Mouse (Mus musculus): ENCODE data around the gene 1190002N15Rik. TPM values are rescaled to one million over a fixed set of nuclear protein-coding genes. Genes with fewer than 3 reads are reported as not detected.

Gene 1190002N15Rik
- 6.9 and 7.7 TPM in 2 replicates for polyA plus RNA-seq (2015; fragmentation: Nextera tagmentation; extraction: Ambion mirVana)

GRCm38 (mm10) chr9:94537970-94538822 lies at the start of gene 1190002N15Rik:
1190002N15Rik (minus strand) TSS chr9:94538081.
- peaks cover 8% of the 10 kb centered on the region for H3K4me1 ChIP-seq (replicated peaks; ENCODE audit: control insufficient read depth, insufficient read depth, low read length)
- H3K27me3 ChIP-seq (ENCODE audit: control insufficient read depth, insufficient read depth, low read depth, low read length): no peaks in the 10 kb centered on the region
- no peaks in the 10 kb centered on the region for H3K9me3 ChIP-seq (ENCODE audit: control insufficient read depth, low read length)
- H3K9ac ChIP-seq (ENCODE audit: low read length): peak within 1 kb of the TSS; percentile 91
- peak within 1 kb of the TSS; percentile 98 for H3K27ac ChIP-seq (ENCODE audit: low read length)
- under 1% methylated on average over 43 of the region's 104 CpGs for WGBS
- H3K36me3 ChIP-seq (ENCODE audit: control insufficient read depth, insufficient read depth, low read length): no peaks in the 10 kb centered on the region
- ATAC-seq (ENCODE audit: low read depth): peak; percentile 90
- H3K4me3 ChIP-seq (ENCODE audit: low read length): peak within 1 kb of the TSS; percentile 88
- H3K4me2 ChIP-seq (ENCODE audit: low read depth, low read length): peak within 1 kb of the TSS; percentile 80

GRCm38 (mm10) chr9:94582309-94582708 lies 44.4 kb upstream of the 1190002N15Rik start:
- Histone ChIP-seq H3K9ac (ENCODE audit: low read length) (no peak overlapping the region), H3K4me2 (ENCODE audit: low read depth, low read length) (no peak overlapping the region), H3K27me3 (ENCODE audit: control insufficient read depth, insufficient read depth, low read depth, low read length) (no peaks in the 10 kb centered on the region), H3K27ac (ENCODE audit: low read length) (peak overlapping the region; percentile 20; the same call in 1 of the 2 replicates), H3K9me3 (ENCODE audit: control insufficient read depth, low read length) (no peaks in the 10 kb centered on the region), H3K4me3 (ENCODE audit: low read length) (no peak overlapping the region), H3K4me1 (replicated peaks; ENCODE audit: control insufficient read depth, insufficient read depth, low read length) (peaks cover 8% of the 10 kb centered on the region; the same call in 1 of the 2 replicates), H3K36me3 (ENCODE audit: control insufficient read depth, insufficient read depth, low read length) (no peaks in the 10 kb centered on the region)
- WGBS: 41% methylated on average over 8 of the region's 8 CpGs
- ATAC-seq (ENCODE audit: low read depth): peak; percentile 66

- no peak overlapping the region for H3K4me3 ChIP-seq (ENCODE audit: low read length)
- WGBS: 69% methylated on average over 4 of the region's 4 CpGs
- H3K27ac ChIP-seq (ENCODE audit: low read length): no peak overlapping the region
- H3K27me3 ChIP-seq (ENCODE audit: control insufficient read depth, insufficient read depth, low read depth, low read length): no peaks in the 10 kb centered on the region
- no peaks in the 10 kb centered on the region for H3K9me3 ChIP-seq (ENCODE audit: control insufficient read depth, low read length)
- no peak for ATAC-seq (ENCODE audit: low read depth)
- no peaks in the 10 kb centered on the region for H3K36me3 ChIP-seq (ENCODE audit: control insufficient read depth, insufficient read depth, low read length)
- no peak overlapping the region for H3K9ac ChIP-seq (ENCODE audit: low read length)
- H3K4me1 ChIP-seq (replicated peaks; ENCODE audit: control insufficient read depth, insufficient read depth, low read length): peaks cover 8% of the 10 kb centered on the region; the same call in 1 of the 2 replicates
- H3K4me2 ChIP-seq (ENCODE audit: low read depth, low read length): no peak overlapping the region
Measured at GRCm38 (mm10) chr9:94581661-94582060, 43.8 kb upstream of the 1190002N15Rik start.

- H3K4me3 ChIP-seq (ENCODE audit: low read length): no peak overlapping the region
- H3K27me3 ChIP-seq (ENCODE audit: control insufficient read depth, insufficient read depth, low read depth, low read length): no peaks in the 10 kb centered on the region
- H3K27ac ChIP-seq (ENCODE audit: low read length): peak overlapping the region; percentile 73
- peak; percentile 86 for ATAC-seq (ENCODE audit: low read depth)
- 53% methylated on average over 3 of the region's 3 CpGs for WGBS
- H3K4me1 ChIP-seq (replicated peaks; ENCODE audit: control insufficient read depth, insufficient read depth, low read length): peaks cover 8% of the 10 kb centered on the region; the same call in 1 of the 2 replicates
- H3K9ac ChIP-seq (ENCODE audit: low read length): no peak overlapping the region
- no peaks in the 10 kb centered on the region for H3K36me3 ChIP-seq (ENCODE audit: control insufficient read depth, insufficient read depth, low read length)
- H3K4me2 ChIP-seq (ENCODE audit: low read depth, low read length): no peak overlapping the region
- H3K9me3 ChIP-seq (ENCODE audit: control insufficient read depth, low read length): no peaks in the 10 kb centered on the region
Measured at GRCm38 (mm10) chr9:94580071-94580737, 42.3 kb upstream of the 1190002N15Rik start.

GRCm38 (mm10) chr9:94571802-94572201 lies 33.9 kb upstream of the 1190002N15Rik start:
- Histone ChIP-seq H3K36me3 (ENCODE audit: control insufficient read depth, insufficient read depth, low read length) (no peaks in the 10 kb centered on the region), H3K27ac (ENCODE audit: low read length) (no peak overlapping the region), H3K4me3 (ENCODE audit: low read length) (no peak overlapping the region), H3K4me2 (ENCODE audit: low read depth, low read length) (no peak overlapping the region), H3K4me1 (replicated peaks; ENCODE audit: control insufficient read depth, insufficient read depth, low read length) (no peaks in the 10 kb centered on the region), H3K27me3 (ENCODE audit: control insufficient read depth, insufficient read depth, low read depth, low read length) (no peaks in the 10 kb centered on the region), H3K9ac (ENCODE audit: low read length) (no peak overlapping the region), H3K9me3 (ENCODE audit: control insufficient read depth, low read length) (peaks cover 3% of the 10 kb centered on the region; the same call in 1 of the 2 replicates)
- no peak for ATAC-seq (ENCODE audit: low read depth)
- WGBS: 55% methylated on average over 1 of the region's 1 CpGs

- Histone ChIP-seq H3K4me3 (ENCODE audit: low read length) (no peak overlapping the region), H3K27me3 (ENCODE audit: control insufficient read depth, insufficient read depth, low read depth, low read length) (no peaks in the 10 kb centered on the region), H3K4me1 (replicated peaks; ENCODE audit: control insufficient read depth, insufficient read depth, low read length) (no peaks in the 10 kb centered on the region), H3K9me3 (ENCODE audit: control insufficient read depth, low read length) (no peaks in the 10 kb centered on the region), H3K27ac (ENCODE audit: low read length) (no peak overlapping the region), H3K4me2 (ENCODE audit: low read depth, low read length) (no peak overlapping the region), H3K36me3 (ENCODE audit: control insufficient read depth, insufficient read depth, low read length) (no peaks in the 10 kb centered on the region), H3K9ac (ENCODE audit: low read length) (no peak overlapping the region)
- ATAC-seq (ENCODE audit: low read depth): no peak
- 74% methylated on average over 3 of the region's 3 CpGs for WGBS
Measured at GRCm38 (mm10) chr9:94568386-94568785, 30.5 kb upstream of the 1190002N15Rik start.

GRCm38 (mm10) chr9:94567722-94568314 lies 29.9 kb upstream of the 1190002N15Rik start:
- ATAC-seq (ENCODE audit: low read depth): no peak
- WGBS: 52% methylated on average over 5 of the region's 5 CpGs

GRCm38 (mm10) chr9:94556776-94557514 lies 19.1 kb upstream of the 1190002N15Rik start:
- Histone ChIP-seq H3K27ac (ENCODE audit: low read length) (no peak overlapping the region), H3K4me1 (replicated peaks; ENCODE audit: control insufficient read depth, insufficient read depth, low read length) (no peaks in the 10 kb centered on the region), H3K27me3 (ENCODE audit: control insufficient read depth, insufficient read depth, low read depth, low read length) (no peaks in the 10 kb centered on the region), H3K9me3 (ENCODE audit: control insufficient read depth, low read length) (no peaks in the 10 kb centered on the region), H3K9ac (ENCODE audit: low read length) (no peak overlapping the region), H3K4me3 (ENCODE audit: low read length) (no peak overlapping the region), H3K36me3 (ENCODE audit: control insufficient read depth, insufficient read depth, low read length) (no peaks in the 10 kb centered on the region), H3K4me2 (ENCODE audit: low read depth, low read length) (no peak overlapping the region)
- ATAC-seq (ENCODE audit: low read depth): no peak
- 67% methylated on average over 6 of the region's 6 CpGs for WGBS

More at GRCm38 (mm10) chr9:94567722-94568314, 29.9 kb upstream of the 1190002N15Rik start:
- no peaks in the 10 kb centered on the region for H3K27me3 ChIP-seq (ENCODE audit: control insufficient read depth, insufficient read depth, low read depth, low read length)
- H3K36me3 ChIP-seq (ENCODE audit: control insufficient read depth, insufficient read depth, low read length): no peaks in the 10 kb centered on the region
- no peak overlapping the region for H3K4me3 ChIP-seq (ENCODE audit: low read length)
- H3K27ac ChIP-seq (ENCODE audit: low read length): no peak overlapping the region
- no peak overlapping the region for H3K9ac ChIP-seq (ENCODE audit: low read length)
- no peaks in the 10 kb centered on the region for H3K4me1 ChIP-seq (replicated peaks; ENCODE audit: control insufficient read depth, insufficient read depth, low read length)
- no peaks in the 10 kb centered on the region for H3K9me3 ChIP-seq (ENCODE audit: control insufficient read depth, low read length)
- no peak overlapping the region for H3K4me2 ChIP-seq (ENCODE audit: low read depth, low read length)
